Mouse (Mus musculus) liver, postnatal 0 days (tissue): Measurements from ENCODE around the gene Ctnnbl1. TPM values are rescaled to one million over a fixed set of nuclear protein-coding genes. Genes with fewer than 3 reads are reported as not detected.

Source experiments
- ATAC-seq: fragments of 200-750 bp; cut with Nextera tagmentation; 2 replicates; pipeline ENCODE4 v1.8.0; 2017; ENCODE audit warnings: mild to moderate bottlenecking, moderate library complexity
- DNase-seq: peaks from one replicate; pipeline ENCODE4 v3.0.0-alpha.2; 2016
- H3K27ac ChIP-seq: fragments of 300-500 bp; sonication (generic); 2 replicates; pipeline ENCODE4 v1.5.1; 2014; ENCODE audit warnings: antibody characterized with exemption, moderate library complexity, mild to moderate bottlenecking, low read depth
- H3K27me3 ChIP-seq: fragments of 300-500 bp; sonication (generic); 2 replicates; pipeline ENCODE4 v1.6.1; 2014; ENCODE audit warnings: low read length, control low read depth, mixed read lengths; ENCODE audit not compliant: insufficient read depth
- H3K36me3 ChIP-seq: fragments of 300-500 bp; sonication (generic); replicated peaks from 2 replicates; pipeline ENCODE4 v1.6.1; 2014; ENCODE audit warnings: mild to moderate bottlenecking, control low read depth, low read length, moderate library complexity, mixed read lengths; ENCODE audit not compliant: insufficient read depth
- H3K4me1 ChIP-seq: fragments of 300-500 bp; sonication (generic); 2 replicates; pipeline ENCODE4 v1.6.1; 2014; ENCODE audit warnings: antibody characterized with exemption, mild to moderate bottlenecking, control low read depth; ENCODE audit not compliant: insufficient read depth
- H3K4me2 ChIP-seq: fragments of 300-500 bp; sonication (generic); 2 replicates; pipeline ENCODE4 v1.6.1; 2014; ENCODE audit warnings: low read depth, mild to moderate bottlenecking, low read length, moderate library complexity, mixed read lengths
- H3K4me3 ChIP-seq: fragments of 300-500 bp; sonication (generic); 2 replicates; pipeline ENCODE4 v1.5.1; 2014; ENCODE audit warnings: low read depth, low read length
- H3K9ac ChIP-seq: fragments of 300-500 bp; sonication (generic); replicated peaks from 2 replicates; pipeline ENCODE4 v1.6.1; 2014; ENCODE audit warnings: mild to moderate bottlenecking, moderate library complexity
- H3K9me3 ChIP-seq: fragments of 300-500 bp; sonication (generic); 2 replicates; pipeline ENCODE4 v1.6.1; 2016; ENCODE audit warnings: mild to moderate bottlenecking, control low read depth, low read length, mixed read lengths
- CTCF ChIP-seq: sonication (generic); IDR thresholded peaks from 2 replicates; pipeline ENCODE4 v1.5.1; 2016; ENCODE audit warnings: antibody characterized with exemption, low read depth
- EP300 ChIP-seq: IDR thresholded peaks from 2 replicates; pipeline ENCODE4 v1.6.1; 2016; ENCODE audit warnings: antibody characterized with exemption, low read depth, mild to moderate bottlenecking
- WGBS: fragments of 180-500 bp; shearing (Covaris S2); extraction: QIAGEN DNeasy Blood & Tissue Kit; methylation state at CpG from one replicate; pipeline ENCODE4 v1.1.7; 2014; ENCODE audit not compliant: insufficient replicate concordance; 5-methylcytosine and 5-hydroxymethylcytosine counted together
- polyA plus RNA-seq: library from polyadenylated mRNA; unstranded; fragments of >200 nt; fragmentation: Nextera tagmentation; extraction: Ambion mirVana; gene quantifications from 2 replicates; pipeline ENCODE4 v1.2.1, GENCODE M21; 2015

Ctnnbl1 gene
- polyA plus RNA-seq, 1 experiment from 2014 or later = 19.9 TPM

DNA sequence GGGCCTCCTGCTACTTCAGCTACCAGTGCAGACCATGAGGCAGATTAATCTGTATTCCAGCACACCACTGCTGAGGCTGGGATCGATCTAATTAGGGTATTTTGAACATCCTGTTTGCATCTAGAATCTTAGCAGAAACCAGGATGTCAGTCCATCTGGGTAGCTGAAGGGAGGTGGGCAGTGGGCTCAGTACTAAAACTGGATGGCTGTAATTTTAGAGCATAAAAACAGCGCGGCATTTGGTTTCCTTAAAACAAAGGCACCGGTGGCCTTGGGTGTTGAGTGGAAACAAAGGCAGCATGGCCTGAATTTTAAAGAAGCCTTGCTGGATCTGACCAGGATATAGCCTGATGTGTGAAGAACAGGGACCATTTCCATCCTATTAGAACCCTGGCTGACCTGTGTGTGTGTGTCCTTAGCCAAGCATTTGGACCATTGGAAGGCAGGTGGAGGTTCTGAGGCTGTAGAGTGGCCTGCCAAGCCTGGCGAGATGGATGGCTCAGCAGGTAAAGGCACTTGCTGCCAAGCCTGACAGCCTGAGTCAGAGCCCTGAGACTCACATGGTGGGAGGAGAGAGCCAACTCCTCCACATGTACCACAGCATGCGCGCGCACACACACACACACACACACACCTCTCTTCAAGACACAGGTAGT is 122.0 kb downstream of the Ctnnbl1 start:
- Histone ChIP-seq H3K4me1 (no peaks in the 10 kb centered on the region; the same call in 1 of the 2 replicates), H3K36me3 (no peaks in the 10 kb centered on the region), H3K4me3 (no peak overlapping the region), H3K9me3 (no peaks in the 10 kb centered on the region), H3K27me3 (no peaks in the 10 kb centered on the region), H3K4me2 (no peak overlapping the region), H3K9ac (no peak overlapping the region), H3K27ac (no peak overlapping the region)
- ATAC-seq (no peak), DNase-seq (no peak)
- no peak for TF ChIP-seq EP300
- no peak for TF ChIP-seq CTCF
- 87% methylated on average over 8 of the region's 8 CpGs for WGBS

DNA sequence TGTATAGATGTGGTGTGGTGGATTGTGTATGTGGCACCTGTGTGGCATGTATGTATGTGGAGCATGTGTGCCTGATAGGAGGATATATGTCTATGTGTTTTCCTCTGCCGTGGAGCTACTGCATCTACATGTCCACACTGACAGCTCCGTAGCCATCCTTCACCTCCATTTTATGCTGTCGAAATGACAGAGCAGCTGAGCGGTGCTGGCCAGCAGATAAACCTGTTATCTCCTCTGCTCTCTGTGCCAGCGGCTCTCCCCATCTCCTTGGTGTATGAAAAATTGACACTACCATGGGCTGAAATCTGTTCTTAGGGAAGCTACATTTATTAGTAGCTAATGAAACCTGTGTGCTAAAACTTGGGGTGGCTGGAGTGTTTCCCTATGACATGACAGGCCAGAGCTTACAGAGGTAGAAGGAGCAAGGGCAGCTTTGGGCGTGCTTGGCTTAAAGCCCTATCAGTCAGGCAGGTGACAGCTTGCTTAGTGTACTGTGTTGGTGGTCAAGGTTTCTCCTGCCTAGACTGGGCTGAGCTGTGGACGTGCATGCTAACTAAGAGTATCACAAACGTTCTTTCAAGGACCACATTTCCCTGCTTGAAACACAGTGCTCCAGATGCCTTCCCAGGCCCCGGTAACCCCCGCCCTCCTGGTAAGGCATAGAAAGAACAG is 124.2 kb downstream of the Ctnnbl1 start:
- Histone ChIP-seq H3K36me3 (no peaks in the 10 kb centered on the region), H3K9me3 (no peaks in the 10 kb centered on the region), H3K27me3 (no peaks in the 10 kb centered on the region), H3K4me2 (no peak overlapping the region), H3K4me1 (no peaks in the 10 kb centered on the region; the same call in 1 of the 2 replicates), H3K9ac (no peak overlapping the region), H3K4me3 (no peak overlapping the region), H3K27ac (no peak overlapping the region)
- no peak for ATAC-seq
- 70% methylated on average over 10 of the region's 10 CpGs for WGBS
- TF ChIP-seq EP300 = no peak
- no peak for DNase-seq

DNA sequence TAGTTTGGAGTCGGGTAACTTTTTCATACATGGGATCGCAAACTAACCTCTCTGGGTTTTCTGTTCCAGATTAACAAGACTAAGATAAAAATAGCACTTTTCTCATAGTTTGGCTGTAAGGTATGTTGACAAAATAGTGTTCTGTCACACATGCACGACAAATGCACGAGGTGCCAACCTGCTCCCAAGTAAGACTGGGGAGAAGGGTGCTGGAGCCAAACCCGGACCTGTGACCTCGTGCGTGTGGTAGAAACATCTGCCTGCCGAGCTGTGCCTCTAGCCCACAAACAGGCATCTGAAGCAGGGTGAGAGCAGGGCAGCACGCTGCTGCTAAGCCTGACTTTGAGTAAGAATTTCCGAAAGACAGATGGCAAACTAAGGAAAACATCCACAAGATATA is 125.1 kb downstream of the Ctnnbl1 start:
- TF ChIP-seq CTCF (no peak), EP300 (no peak)
- Histone ChIP-seq H3K36me3 (no peaks in the 10 kb centered on the region), H3K9me3 (no peaks in the 10 kb centered on the region), H3K27ac (no peak overlapping the region), H3K27me3 (no peaks in the 10 kb centered on the region), H3K4me3 (no peak overlapping the region), H3K4me1 (no peaks in the 10 kb centered on the region; the same call in 1 of the 2 replicates), H3K4me2 (no peak overlapping the region), H3K9ac (no peak overlapping the region)
- DNase-seq = no peak
- 87% methylated on average over 10 of the region's 10 CpGs for WGBS
- ATAC-seq = no peak

DNA sequence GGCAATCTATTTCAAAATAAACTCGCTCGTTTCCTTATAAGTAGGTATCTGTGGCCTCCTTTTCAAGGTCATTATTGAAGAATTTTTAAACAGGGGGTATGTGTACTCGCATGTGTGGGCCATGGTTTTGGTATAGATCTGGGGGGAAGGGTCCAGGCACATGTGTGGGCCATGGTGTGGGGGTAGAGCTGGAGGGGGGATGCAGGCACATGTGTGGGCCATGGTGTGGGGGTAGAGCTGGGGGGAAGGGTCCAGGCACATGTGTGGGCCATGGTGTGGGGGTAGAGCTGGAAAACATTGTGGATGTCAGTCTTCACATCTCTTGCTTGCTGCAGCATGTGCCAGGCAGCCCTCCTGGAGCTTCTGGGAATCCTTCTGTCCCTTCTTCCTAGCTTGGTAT is 129.9 kb downstream of the Ctnnbl1 start:
- no peak overlapping the region for H3K4me3 ChIP-seq
- ATAC-seq (no peak), DNase-seq (no peak)
- TF ChIP-seq EP300 (no peak), CTCF (no peak)
- no peaks in the 10 kb centered on the region; the same call in 1 of the 2 replicates for H3K36me3 ChIP-seq
- H3K27me3 ChIP-seq = no peaks in the 10 kb centered on the region
- H3K4me2 ChIP-seq = no peak overlapping the region
- WGBS = 82% methylated on average over 3 of the region's 3 CpGs
- H3K4me1 ChIP-seq = no peaks in the 10 kb centered on the region
- no peak overlapping the region for H3K9ac ChIP-seq
- H3K27ac ChIP-seq = no peak overlapping the region
- H3K9me3 ChIP-seq = no peaks in the 10 kb centered on the region

DNA sequence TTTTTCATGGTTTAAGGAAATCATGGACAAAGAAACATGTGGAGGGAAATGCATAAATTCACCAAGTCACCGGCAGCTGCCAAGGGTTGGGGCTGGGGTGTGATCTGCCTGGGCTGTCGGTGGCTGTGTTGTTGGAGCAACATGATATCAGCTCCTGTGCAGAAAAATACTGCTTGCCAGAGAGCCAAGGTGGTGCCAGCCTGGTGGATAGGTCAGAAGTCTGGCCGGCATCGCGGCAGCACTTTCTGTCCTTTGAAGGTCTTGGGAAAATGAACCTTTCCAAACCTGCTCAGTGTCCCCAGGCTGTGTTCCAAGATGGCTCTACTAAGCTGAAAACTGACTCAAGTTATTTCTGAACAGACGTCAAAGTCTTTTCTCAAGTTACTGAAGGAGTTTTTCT is 133.0 kb downstream of the Ctnnbl1 start:
- Histone ChIP-seq H3K27ac (no peak overlapping the region), H3K9me3 (no peaks in the 10 kb centered on the region), H3K4me1 (no peaks in the 10 kb centered on the region), H3K36me3 (peaks cover 4% of the 10 kb centered on the region; the same call in 1 of the 2 replicates), H3K4me2 (no peak overlapping the region), H3K4me3 (no peak overlapping the region), H3K9ac (no peak overlapping the region), H3K27me3 (no peaks in the 10 kb centered on the region)
- 82% methylated on average over 6 of the region's 6 CpGs for WGBS
- ATAC-seq = no peak
- DNase-seq = no peak
- TF ChIP-seq CTCF = no peak
- TF ChIP-seq EP300 = no peak

DNA sequence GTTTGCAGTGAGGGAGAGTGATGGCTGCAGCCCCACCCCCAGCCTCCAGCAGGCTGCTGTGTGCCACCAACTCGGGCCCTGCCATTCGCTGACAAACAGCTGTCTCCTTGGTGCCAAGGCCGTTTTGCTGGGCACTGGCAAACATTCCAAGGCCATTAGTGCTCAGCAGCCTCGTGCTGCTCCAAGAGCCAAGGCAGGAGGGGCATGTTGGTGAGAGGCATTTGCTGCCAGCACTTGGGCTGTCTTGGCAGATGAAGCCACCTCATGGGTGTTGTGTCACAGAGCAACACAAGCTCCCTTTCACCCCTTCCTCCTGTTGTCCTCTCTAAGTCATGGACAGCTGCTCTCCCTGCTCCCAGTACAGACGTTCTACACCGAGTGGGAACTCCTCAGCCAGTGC is 136.0 kb downstream of the Ctnnbl1 start:
- 75% methylated on average over 6 of the region's 6 CpGs for WGBS
- no peaks in the 10 kb centered on the region for H3K9me3 ChIP-seq
- no peak overlapping the region for H3K9ac ChIP-seq
- DNase-seq = no peak
- ATAC-seq = no peak
- no peaks in the 10 kb centered on the region for H3K4me1 ChIP-seq
- H3K4me2 ChIP-seq = no peak overlapping the region
- no peaks in the 10 kb centered on the region for H3K27me3 ChIP-seq
- no peak overlapping the region for H3K27ac ChIP-seq
- TF ChIP-seq EP300 (no peak), CTCF (no peak)
- H3K36me3 ChIP-seq = peaks cover 4% of the 10 kb centered on the region; the same call in 1 of the 2 replicates
- no peak overlapping the region for H3K4me3 ChIP-seq
